Mouse (Mus musculus): ENCODE data around the gene C1qtnf6. TPM values are rescaled to one million over a fixed set of nuclear protein-coding genes. Genes with fewer than 3 reads are reported as not detected.

C1qtnf6 gene
- total and polyA plus RNA-seq, 2 experiments from 2014 or later = 23.0 to 27.4 TPM

DNA sequence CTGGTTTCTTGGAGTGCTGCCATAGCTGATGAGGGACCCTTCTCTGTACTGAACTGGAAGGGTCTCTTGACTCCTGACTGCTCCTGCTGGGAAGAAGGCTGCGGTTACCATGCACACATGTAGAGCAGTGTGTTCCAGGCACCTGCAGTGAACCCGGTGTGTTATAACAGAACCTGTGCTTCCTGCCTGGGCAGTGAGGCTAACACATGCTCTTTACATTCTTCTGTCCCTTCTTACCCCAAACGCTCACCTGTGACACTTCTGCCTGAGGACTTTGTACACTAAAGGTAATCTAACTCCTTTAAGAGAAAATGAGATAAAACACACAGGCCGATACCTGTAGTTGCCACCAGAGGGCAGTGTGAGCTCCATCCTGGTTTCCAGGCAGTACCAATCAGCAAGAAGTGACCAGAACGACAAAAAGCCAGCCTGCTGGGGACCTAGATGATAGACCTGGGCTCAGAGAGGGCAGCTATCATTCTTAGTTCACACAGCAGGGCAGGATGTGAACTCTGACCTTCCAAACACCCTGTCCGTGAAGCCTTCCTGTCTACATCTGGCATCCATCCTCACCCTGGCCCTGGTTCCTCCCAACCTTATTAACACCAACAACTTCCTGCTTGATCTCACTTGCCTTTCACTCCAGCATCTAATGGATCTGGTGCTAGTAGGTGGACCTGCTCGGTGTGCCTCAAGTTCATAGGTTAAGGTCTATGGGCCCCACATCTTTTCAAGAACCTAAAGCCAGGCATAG lies 16.6 kb downstream of the C1qtnf6 start:
- 25% methylated on average over 7 of the region's 7 CpGs for WGBS
- Histone ChIP-seq H3K27me3 (ENCODE audit: control insufficient read depth, insufficient read depth, low read length) (no peaks in the 10 kb centered on the region), H3K36me3 (replicated peaks; ENCODE audit: control insufficient read depth, insufficient read depth, low read length) (no peaks in the 10 kb centered on the region), H3K4me1 (ENCODE audit: control insufficient read depth, insufficient read depth) (peaks cover 9% of the 10 kb centered on the region; the same call in 1 of the 2 replicates), H3K9me3 (replicated peaks; ENCODE audit: control insufficient read depth, low read length) (no peaks in the 10 kb centered on the region), H3K4me2 (ENCODE audit: low read depth, low read length) (no peak overlapping the region), H3K4me3 (ENCODE audit: low read depth, low read length) (no peak overlapping the region), H3K9ac (replicated peaks; ENCODE audit: low read depth, low read length) (no peak overlapping the region), H3K27ac (ENCODE audit: low read depth) (no peak overlapping the region)
- TF ChIP-seq EP300 (IDR thresholded peaks at IDR 0.05; ENCODE audit: low read depth) = no peak
- TF ChIP-seq CTCF (IDR thresholded peaks at IDR 0.05; ENCODE audit: low read depth) = peak; percentile 95
- ATAC-seq (ENCODE audit: insufficient read depth, low read depth) (peak; percentile 63), DNase-seq (ENCODE audit: low spot score) (peak; percentile 70)

- Histone ChIP-seq H3K4me1 (ENCODE audit: control insufficient read depth, insufficient read depth) (peaks cover 7% of the 10 kb centered on the region), H3K27me3 (ENCODE audit: control insufficient read depth, insufficient read depth, low read length) (no peaks in the 10 kb centered on the region), H3K4me3 (ENCODE audit: low read depth, low read length) (no peak overlapping the region), H3K27ac (ENCODE audit: low read depth) (no peak overlapping the region), H3K9ac (replicated peaks; ENCODE audit: low read depth, low read length) (no peak overlapping the region), H3K36me3 (replicated peaks; ENCODE audit: control insufficient read depth, insufficient read depth, low read length) (no peaks in the 10 kb centered on the region), H3K9me3 (replicated peaks; ENCODE audit: control insufficient read depth, low read length) (no peaks in the 10 kb centered on the region), H3K4me2 (ENCODE audit: low read depth, low read length) (no peak overlapping the region)
- 83% methylated on average over 14 of the region's 14 CpGs for WGBS
- no peak for DNase-seq (ENCODE audit: low spot score)
- no peak for TF ChIP-seq CTCF (IDR thresholded peaks at IDR 0.05; ENCODE audit: low read depth)
- TF ChIP-seq EP300 (IDR thresholded peaks at IDR 0.05; ENCODE audit: low read depth) = no peak
- ATAC-seq (ENCODE audit: insufficient read depth, low read depth) = no peak
Observed at GRCm38 (mm10) chr15:78513019-78513418, 18.2 kb downstream of the C1qtnf6 start.

DNA sequence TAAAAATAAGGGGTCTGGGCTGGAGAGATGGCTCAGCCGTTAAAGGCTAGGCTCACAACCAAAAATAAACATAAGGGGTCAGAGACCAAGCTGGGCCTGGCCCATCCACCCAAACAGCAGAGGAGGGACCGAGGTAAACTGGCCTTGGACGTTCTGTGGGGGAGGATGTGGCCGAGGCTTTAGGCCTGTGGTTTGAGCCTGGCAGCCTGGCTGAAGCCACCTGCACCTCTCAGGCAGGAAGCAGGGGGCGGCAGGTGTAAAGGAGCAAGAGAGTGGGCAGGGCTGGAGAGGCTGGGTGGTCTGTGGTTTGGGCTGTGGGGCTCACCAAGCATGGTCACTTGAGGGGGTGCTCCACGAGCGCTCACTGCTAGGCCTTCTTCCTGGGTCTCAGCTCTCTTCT lies 19.3 kb downstream of the C1qtnf6 start:
- H3K27me3 ChIP-seq (ENCODE audit: control insufficient read depth, insufficient read depth, low read length) = no peaks in the 10 kb centered on the region
- peaks cover 3% of the 10 kb centered on the region; the same call in 1 of the 2 replicates for H3K4me1 ChIP-seq (ENCODE audit: control insufficient read depth, insufficient read depth)
- no peaks in the 10 kb centered on the region for H3K9me3 ChIP-seq (replicated peaks; ENCODE audit: control insufficient read depth, low read length)
- TF ChIP-seq CTCF (IDR thresholded peaks at IDR 0.05; ENCODE audit: low read depth) (no peak), EP300 (IDR thresholded peaks at IDR 0.05; ENCODE audit: low read depth) (no peak)
- H3K4me3 ChIP-seq (ENCODE audit: low read depth, low read length) = no peak overlapping the region
- H3K9ac ChIP-seq (replicated peaks; ENCODE audit: low read depth, low read length) = no peak overlapping the region
- ATAC-seq (ENCODE audit: insufficient read depth, low read depth) (no peak), DNase-seq (ENCODE audit: low spot score) (no peak)
- H3K27ac ChIP-seq (ENCODE audit: low read depth) = no peak overlapping the region
- H3K4me2 ChIP-seq (ENCODE audit: low read depth, low read length) = no peak overlapping the region
- no peaks in the 10 kb centered on the region for H3K36me3 ChIP-seq (replicated peaks; ENCODE audit: control insufficient read depth, insufficient read depth, low read length)
- 87% methylated on average over 7 of the region's 7 CpGs for WGBS

DNA sequence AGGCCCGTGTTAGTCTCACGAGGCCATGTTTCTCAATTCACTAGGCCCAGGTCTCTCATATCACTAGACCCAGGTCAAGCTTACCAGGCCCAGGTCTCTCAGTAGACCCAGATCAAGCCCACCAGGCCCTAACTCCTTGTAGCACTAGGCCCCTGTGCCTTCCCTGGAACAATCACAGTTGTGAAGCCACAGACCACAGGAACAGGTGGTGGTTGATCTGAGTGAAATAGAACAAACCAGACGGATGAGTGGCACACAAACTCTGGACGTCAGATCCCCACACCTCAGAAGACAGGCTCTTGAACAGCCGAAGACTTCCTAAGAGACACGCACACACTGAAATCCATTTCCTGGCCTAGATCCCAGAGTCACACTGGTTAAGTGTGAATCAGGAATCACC lies 20.5 kb downstream of the C1qtnf6 start:
- ATAC-seq (ENCODE audit: insufficient read depth, low read depth) (no peak), DNase-seq (ENCODE audit: low spot score) (no peak)
- H3K9me3 ChIP-seq (replicated peaks; ENCODE audit: control insufficient read depth, low read length) = no peaks in the 10 kb centered on the region
- H3K4me1 ChIP-seq (ENCODE audit: control insufficient read depth, insufficient read depth) = peaks cover 3% of the 10 kb centered on the region; the same call in 1 of the 2 replicates
- TF ChIP-seq CTCF (IDR thresholded peaks at IDR 0.05; ENCODE audit: low read depth) (no peak), EP300 (IDR thresholded peaks at IDR 0.05; ENCODE audit: low read depth) (no peak)
- no peaks in the 10 kb centered on the region for H3K27me3 ChIP-seq (ENCODE audit: control insufficient read depth, insufficient read depth, low read length)
- no peaks in the 10 kb centered on the region for H3K36me3 ChIP-seq (replicated peaks; ENCODE audit: control insufficient read depth, insufficient read depth, low read length)
- no peak overlapping the region for H3K27ac ChIP-seq (ENCODE audit: low read depth)
- WGBS = 69% methylated on average over 6 of the region's 6 CpGs
- no peak overlapping the region for H3K4me2 ChIP-seq (ENCODE audit: low read depth, low read length)
- H3K4me3 ChIP-seq (ENCODE audit: low read depth, low read length) = no peak overlapping the region
- H3K9ac ChIP-seq (replicated peaks; ENCODE audit: low read depth, low read length) = no peak overlapping the region

DNA sequence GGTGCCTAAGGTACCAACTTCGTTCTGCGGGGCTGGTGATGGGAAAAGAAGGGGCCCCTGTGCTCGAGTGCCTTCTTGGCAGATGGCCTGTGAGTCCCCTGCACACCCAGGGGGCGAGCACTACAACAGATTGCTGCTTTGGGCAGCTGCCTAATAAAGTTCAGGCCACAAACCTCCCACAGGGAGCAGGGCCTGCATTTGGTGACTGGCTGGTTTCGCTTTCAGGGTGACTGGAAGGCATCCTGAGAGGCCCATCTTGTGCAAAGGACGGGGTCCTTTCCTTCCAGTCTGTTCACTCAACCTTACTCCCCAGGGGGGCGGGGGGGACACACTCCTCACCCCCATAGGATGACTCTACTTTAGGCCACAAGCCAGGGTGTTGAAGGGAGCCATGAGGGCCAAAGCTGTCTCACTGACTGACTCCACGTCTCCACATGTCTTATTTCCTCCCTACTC lies 21.1 kb downstream of the C1qtnf6 start:
- no peak overlapping the region for H3K4me3 ChIP-seq (ENCODE audit: low read depth, low read length)
- TF ChIP-seq CTCF (IDR thresholded peaks at IDR 0.05; ENCODE audit: low read depth) (no peak), EP300 (IDR thresholded peaks at IDR 0.05; ENCODE audit: low read depth) (no peak)
- H3K9me3 ChIP-seq (replicated peaks; ENCODE audit: control insufficient read depth, low read length) = no peaks in the 10 kb centered on the region
- peaks cover 3% of the 10 kb centered on the region; the same call in 1 of the 2 replicates for H3K4me1 ChIP-seq (ENCODE audit: control insufficient read depth, insufficient read depth)
- no peak overlapping the region for H3K9ac ChIP-seq (replicated peaks; ENCODE audit: low read depth, low read length)
- no peaks in the 10 kb centered on the region for H3K36me3 ChIP-seq (replicated peaks; ENCODE audit: control insufficient read depth, insufficient read depth, low read length)
- ATAC-seq (ENCODE audit: insufficient read depth, low read depth) (no peak), DNase-seq (ENCODE audit: low spot score) (no peak)
- 50% methylated on average over 8 of the region's 8 CpGs for WGBS
- H3K27me3 ChIP-seq (ENCODE audit: control insufficient read depth, insufficient read depth, low read length) = no peaks in the 10 kb centered on the region
- H3K4me2 ChIP-seq (ENCODE audit: low read depth, low read length) = no peak overlapping the region
- no peak overlapping the region for H3K27ac ChIP-seq (ENCODE audit: low read depth)
